Mouse (Mus musculus) Patski (cell line): ENCODE results near the gene Cyb561d1. TPM values are rescaled to one million over a fixed set of nuclear protein-coding genes. Genes with fewer than 3 reads are reported as not detected.
"Not testable (repeated sequence)": the region's sequence is repeated elsewhere in the genome, so short reads cannot be mapped to it uniquely, and the experiment has no call there.

Experiments
- ATAC-seq: fragments of 100-300 bp; one replicate; pipeline ENCODE4 v1.8.0; 2021
- CTCF ChIA-PET: fragments of 350-600 bp; sonication (Branson Sonifier 250); formaldehyde crosslinking; loops from one replicate; lab custom pipeline; 2022; ENCODE audit warnings: inconsistent platforms; lab: Charles Lee
- POLR2A ChIA-PET: fragments of 350-600 bp; sonication (Branson Sonifier 250); formaldehyde crosslinking; loops from one replicate; lab custom pipeline; 2022; ENCODE audit warnings: antibody characterized with exemption, inconsistent platforms; lab: Charles Lee
- DNase-seq: peaks from one replicate; pipeline ENCODE4 v3.0.0-alpha.2; 2011; ENCODE audit warnings: low read depth, low spot score
- H3K27me3 ChIP-seq: fragments of 371-371 bp; one replicate; pipeline ENCODE4 v1.5.1; 2021
- CTCF ChIP-seq: fragments of 100-300 bp; IDR thresholded peaks from one replicate; pipeline ENCODE4 v1.5.1; 2021
- in situ Hi-C: fragments of 300-500 bp; cut with MboI; formaldehyde crosslinking; loops from 3 replicates; pipeline ENCODE4 v1.11.1; 2018; ENCODE audit warnings: low pct_unique_long_range_greater_than_20kb, mixed read lengths
- polyA plus RNA-seq: library from polyadenylated mRNA; unstranded; gene quantifications from one replicate; pipeline ENCODE4 v1.2.3, GENCODE M21; 2021

Cyb561d1 gene
- polyA plus RNA-seq, result 9.2 TPM

DNA sequence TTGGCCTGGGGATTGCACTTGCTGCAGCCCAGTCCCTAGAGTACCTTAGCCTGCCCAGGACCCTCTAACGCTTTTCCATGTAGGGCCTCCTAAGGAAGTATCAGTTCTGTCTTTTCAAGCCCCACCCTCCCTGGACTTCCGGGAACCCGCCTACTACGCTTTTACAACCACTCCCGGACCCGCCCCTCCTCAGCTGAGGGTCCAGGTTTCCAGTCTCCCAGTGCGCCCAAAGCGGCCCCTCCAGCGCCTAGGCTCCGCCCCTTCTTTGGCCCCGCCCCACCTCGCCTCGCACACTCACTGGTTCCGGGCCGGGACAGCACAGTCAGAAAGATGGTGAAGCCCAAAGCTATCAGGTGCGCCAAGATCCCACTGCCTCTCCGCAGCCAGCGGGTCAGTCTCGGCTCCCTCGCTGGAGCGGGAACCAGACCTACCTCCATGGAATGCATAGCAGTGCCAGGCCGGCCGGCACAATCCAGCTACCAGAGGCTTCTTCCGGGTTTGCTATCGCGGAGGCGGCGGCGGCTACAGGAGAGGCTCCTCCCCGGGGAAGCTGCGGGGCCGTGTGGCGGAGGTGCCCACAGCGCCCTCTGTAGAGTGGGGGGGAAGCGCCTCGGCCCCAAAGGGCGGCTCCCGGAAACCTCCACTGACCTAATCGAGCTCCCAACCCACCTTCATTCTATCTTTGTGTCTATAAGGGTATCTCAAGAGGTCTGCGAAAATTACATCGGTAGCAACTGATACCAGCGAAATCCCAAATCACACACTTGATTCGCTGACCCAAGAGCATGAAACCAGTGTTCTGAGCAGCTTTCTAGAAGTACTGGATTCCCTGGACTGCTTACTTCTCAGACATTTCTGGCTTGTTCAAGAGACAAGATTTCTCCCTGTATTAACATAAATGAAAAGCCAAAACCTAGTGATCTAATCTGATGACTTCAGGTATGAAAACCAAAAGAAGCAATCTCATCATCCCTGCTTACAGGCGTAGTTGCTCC, at the start of gene Cyb561d1:
Gene Cyb561d1, minus strand, starts transcription at position 884 of the 995 bp plus-strand sequence.
- CTCF ChIA-PET, result interaction anchor here (0.7 to 15.7 kb wide), 12 partner anchors 9 to 189 kb away, joined by 3 to 247 read pairs (median 6); partner anchors contain the start of genes Amigo1 and Atxn7l2
- in situ Hi-C loops, result no loop called here
- no peaks in the 10 kb centered on the region for H3K27me3 ChIP-seq
- no peak for TF ChIP-seq CTCF
- peak; percentile 85 for DNase-seq
- POLR2A ChIA-PET, result interaction anchor here (0.6 to 3.5 kb wide), 9 partner anchors 9 to 56 kb away, joined by 3 to 17 read pairs (median 5); partner anchors contain the start of genes Amigo1, Atxn7l2, Gnai3 and Psma5
- ATAC-seq, result peak; percentile 87

DNA sequence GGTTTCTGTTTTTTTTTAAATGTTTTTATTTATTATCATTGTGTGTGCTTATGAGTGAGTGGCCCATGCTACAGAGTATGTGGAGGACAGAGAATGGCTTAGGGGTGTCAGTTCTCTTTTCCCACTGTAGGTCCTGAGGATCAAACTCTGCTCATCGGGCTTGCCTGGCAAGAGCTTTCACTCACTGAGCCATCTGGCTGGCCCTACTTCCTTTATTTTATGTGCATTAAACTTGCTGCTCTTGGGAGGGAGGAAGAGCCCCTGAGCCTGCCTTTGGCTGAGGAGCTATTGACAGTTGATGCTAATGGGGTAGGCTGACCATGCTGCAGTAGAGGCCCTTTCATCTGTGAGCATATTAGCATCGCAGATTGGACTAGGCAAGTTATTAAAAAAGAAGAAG, 45.8 kb upstream of the Cyb561d1 start:
- POLR2A ChIA-PET, result interaction anchor here (0.6 kb wide), 1 partner anchor 82 kb away, joined by 4 read pairs; no protein-coding TSS in a partner anchor
- peaks cover 5% of the 10 kb centered on the region for H3K27me3 ChIP-seq
- TF ChIP-seq CTCF, result no peak
- ATAC-seq (no peak), DNase-seq (no peak)
- CTCF ChIA-PET, result no interaction called here
- in situ Hi-C loops, result no loop called here

DNA sequence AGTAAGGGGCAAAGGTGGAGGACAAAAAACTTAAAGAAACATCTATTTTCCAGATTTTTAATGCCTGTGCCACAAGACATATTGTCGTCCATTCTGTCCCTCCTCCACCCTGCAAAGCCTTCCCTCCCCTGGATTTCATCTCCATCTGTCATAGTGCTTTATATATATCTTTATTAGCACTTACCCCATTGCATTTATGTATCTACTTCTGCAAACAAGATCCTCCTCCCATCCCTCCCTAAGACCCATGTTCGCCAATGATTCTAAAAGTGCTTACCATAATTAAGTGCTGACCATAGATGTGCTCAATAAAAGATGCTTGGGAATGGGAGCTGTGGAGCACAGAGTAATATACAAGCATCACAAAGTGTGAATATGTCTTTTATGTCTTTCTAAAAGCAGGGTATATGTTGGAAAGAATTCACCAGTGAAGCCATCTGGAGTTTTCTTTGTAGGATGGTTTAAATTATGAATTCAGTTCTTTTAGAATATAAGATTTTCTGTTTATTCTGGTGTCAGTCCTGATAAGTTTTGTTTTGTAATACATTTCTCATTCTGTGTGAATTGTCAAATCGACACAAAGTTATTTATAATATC, 40.3 kb upstream of the Cyb561d1 start:
- no peak for TF ChIP-seq CTCF
- CTCF ChIA-PET, result no interaction called here
- DNase-seq (no peak), ATAC-seq (no peak)
- peaks cover 10% of the 10 kb centered on the region for H3K27me3 ChIP-seq
- POLR2A ChIA-PET, result no interaction called here
- in situ Hi-C loops, result no loop called here

DNA sequence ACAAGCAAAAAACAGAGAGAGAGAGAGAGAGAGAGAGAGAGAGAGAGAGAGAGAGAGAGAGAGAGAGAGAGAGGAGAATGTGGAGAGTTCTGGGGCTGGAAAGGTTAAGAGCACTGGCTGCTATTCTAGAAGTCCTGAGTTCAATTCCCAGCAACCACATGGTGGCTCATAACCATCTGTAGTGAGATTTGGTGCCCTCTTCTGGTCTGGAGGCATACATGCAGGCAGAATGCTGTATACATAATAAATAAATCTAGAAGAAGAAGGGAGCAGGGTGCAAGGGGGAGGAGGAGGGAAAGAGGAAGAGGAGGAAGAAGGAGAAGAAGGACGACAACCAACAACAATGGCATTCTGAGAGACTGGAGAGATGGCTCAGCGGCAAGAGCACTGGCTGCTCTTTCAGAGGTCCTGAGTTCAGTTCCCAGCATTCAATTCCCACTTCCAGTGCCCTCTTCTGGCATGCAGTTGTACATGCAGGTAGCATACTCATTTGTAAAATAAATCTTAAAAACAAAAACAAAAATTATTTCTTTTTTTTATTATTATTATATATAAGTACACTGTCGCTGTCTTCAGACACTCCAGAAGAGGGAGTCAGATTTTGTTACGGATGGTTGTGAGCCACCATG, 36.6 kb upstream of the Cyb561d1 start:
- CTCF ChIA-PET, DNase-seq, in situ Hi-C loops, ATAC-seq, POLR2A ChIA-PET: not testable (repeated sequence)
- H3K27me3 ChIP-seq, result peaks cover 19% of the 10 kb centered on the region
- peak; percentile 65 for TF ChIP-seq CTCF

DNA sequence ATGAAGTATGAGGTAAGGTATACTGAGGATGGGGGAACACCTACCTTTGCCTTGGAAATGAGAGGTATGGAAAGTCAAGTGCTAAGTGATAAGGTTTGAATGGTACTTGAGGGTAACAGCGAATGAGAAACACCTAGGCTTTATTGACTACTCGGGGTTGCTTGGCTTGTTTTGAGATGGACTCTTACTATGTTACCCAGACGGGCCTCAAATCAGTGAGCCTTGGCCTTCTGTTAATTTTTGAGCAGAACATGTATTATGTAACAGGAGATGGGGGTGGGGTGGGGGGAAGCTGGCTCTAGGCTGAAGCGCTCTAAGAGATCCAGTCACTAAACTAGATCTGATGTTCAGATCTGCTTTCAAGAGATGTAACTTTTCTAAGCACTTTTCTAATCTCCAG, 30.6 kb upstream of the Cyb561d1 start:
- no peak for TF ChIP-seq CTCF
- no peak for DNase-seq
- CTCF ChIA-PET, result interaction anchor here (1.8 kb wide), 1 partner anchor 25 kb away, joined by 6 read pairs; the partner anchor contains the start of gene Psma5
- POLR2A ChIA-PET, result interaction anchor here (1.6 kb wide), 1 partner anchor 21 kb away, joined by 3 read pairs; the partner anchor contains the start of gene Atxn7l2
- no peak for ATAC-seq
- in situ Hi-C loops, result no loop called here
- peaks cover 50% of the 10 kb centered on the region for H3K27me3 ChIP-seq

DNA sequence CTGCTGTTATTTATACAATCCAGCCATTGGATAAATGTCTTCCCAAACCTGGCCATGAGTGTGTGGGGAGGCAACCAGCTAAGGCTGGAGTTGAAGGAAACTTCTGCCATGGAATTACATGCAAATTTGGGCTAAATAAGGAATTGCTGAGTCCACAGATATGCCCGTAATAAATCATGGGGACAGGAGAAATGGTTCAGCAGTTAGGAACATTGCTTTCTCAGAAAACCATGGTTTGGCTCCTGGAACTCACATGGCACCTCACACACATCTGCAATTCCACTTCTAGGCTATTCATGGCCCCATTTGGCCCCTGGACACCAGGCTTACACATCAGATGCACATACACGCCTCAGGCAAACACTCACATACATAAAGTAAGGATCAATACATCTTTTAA, 26.5 kb upstream of the Cyb561d1 start:
- ATAC-seq (no peak), DNase-seq (no peak)
- H3K27me3 ChIP-seq, result peaks cover 69% of the 10 kb centered on the region
- POLR2A ChIA-PET, result no interaction called here
- in situ Hi-C loops, result no loop called here
- CTCF ChIA-PET, result no interaction called here
- no peak for TF ChIP-seq CTCF

DNA sequence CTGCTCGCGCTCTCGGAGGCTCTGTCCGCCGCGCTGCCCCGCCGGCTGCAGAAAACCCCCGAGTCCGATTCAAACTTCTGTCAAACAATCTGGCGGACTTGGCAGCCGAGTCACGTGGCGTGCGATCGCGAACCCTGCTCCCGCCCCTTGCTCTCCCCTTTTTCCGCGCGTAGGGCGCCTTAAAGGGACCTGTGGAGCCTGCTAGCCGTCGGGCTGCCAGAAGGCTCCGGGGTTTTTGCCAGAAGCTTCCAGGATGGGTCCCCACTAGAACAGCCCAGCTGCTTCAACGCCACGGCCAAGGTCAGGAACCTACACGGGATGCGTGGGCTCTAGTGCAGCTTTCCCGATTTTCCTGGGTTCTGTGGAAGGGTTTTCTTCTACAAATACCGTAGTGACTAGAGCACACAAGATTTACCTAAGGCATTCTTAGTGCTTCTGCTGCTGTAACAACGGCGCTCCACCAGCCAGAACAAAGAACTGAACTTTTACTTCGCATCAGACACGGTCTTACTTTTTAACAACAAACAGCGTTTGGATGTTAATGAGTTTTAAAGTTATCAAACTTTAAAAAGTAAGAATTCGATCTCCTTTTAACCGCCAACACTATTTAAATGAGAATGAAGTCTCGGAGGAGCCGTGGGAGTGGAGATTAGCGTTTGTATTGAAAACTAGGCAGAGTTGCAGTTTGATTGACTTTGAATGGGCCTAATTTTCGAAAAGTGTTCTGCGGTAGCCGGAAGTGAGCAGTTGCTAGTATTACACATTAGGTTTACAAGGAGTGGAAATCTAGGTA, 25.7 kb upstream of the Cyb561d1 start, which contains the start of gene Sypl2:
Gene Sypl2, minus strand, starts transcription at position 91 of the 793 bp plus-strand sequence.
- TF ChIP-seq CTCF, result no peak
- no peak for DNase-seq
- POLR2A ChIA-PET, result no interaction called here
- ATAC-seq, result no peak
- CTCF ChIA-PET, result no interaction called here
- in situ Hi-C loops, result no loop called here
- peaks cover 74% of the 10 kb centered on the region for H3K27me3 ChIP-seq

DNA sequence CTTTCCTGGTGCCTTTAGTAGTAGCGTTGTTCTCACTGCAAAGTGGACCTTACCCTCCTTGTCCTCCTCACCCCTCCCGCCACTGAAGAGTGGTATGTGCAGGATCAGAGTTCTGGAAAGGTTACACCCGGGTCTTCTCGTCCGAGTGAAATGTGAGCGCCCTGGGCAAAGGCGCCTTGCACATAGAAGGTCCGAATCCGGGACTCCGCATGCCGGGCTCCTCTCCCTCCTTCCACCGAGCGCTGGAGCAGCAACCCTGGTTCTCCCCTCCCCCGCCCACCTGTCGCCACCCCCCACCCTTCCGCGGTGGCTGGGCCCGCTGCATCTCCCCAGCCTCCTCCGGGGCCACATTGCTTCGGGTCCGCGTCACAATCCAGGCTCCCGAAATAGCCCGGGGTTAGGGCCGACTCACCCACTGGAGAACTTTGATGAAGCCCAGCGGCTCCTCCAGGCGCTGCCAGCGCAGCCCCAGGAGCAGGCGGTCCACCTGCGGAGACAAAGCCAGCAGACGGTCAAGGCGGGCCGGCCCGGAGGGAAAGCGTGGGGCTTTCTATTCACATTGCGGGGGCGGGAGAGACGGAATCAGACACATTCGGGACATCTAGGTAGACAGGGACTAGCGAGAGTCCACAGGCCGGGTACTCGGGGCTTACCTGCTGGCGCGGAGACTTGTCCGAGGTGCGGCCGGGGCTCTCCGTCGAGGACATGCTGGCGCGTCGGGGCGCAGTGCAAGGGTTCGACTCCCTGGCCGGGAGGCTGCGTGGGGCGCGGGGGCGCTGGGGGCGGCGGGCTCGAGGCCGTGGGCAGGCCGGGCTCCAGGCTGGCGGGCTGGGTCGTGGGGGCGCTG, 24.9 kb upstream of the Cyb561d1 start:
- ATAC-seq (no peak), DNase-seq (no peak)
- in situ Hi-C loops, result no loop called here
- peaks cover 74% of the 10 kb centered on the region for H3K27me3 ChIP-seq
- POLR2A ChIA-PET, result no interaction called here
- CTCF ChIA-PET, result interaction anchor here (1.2 to 1.3 kb wide), 2 partner anchors 15 to 62 kb away, joined by 3 to 4 read pairs; partner anchors contain the start of gene Atxn7l2
- no peak for TF ChIP-seq CTCF

DNA sequence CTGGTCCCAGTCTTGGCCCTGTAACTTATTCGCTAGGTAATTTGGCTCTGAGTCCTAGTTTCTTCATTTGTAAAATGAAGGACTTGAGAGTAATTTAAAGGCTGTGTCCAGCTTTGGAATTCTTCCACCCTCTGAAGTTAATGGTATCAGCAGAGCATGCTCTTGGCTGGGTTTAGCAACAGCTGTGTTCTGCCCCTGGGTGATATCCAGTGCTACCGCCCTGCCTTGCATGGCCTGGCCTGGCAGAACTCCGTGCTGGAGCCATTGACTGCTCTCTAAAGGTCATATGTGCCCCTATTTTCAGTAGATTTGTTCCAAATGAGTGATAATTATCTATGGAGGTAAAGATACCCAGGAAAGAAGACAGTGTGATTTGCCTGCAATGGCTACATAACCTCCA, 19.6 kb upstream of the Cyb561d1 start:
- in situ Hi-C loops, result no loop called here
- ChIA-PET POLR2A (interaction anchor here (1.4 kb wide), 1 partner anchor 37 kb away, joined by 3 read pairs; no protein-coding TSS in a partner anchor), CTCF (no interaction called here)
- DNase-seq (no peak), ATAC-seq (no peak)
- H3K27me3 ChIP-seq, result peaks cover 51% of the 10 kb centered on the region
- no peak for TF ChIP-seq CTCF
